Mouse (Mus musculus): ENCODE measurements around the gene Gm10100. TPM values are rescaled to one million over a fixed set of nuclear protein-coding genes. Genes with fewer than 3 reads are reported as not detected.
"Not testable (repeated sequence)": the region's sequence is repeated elsewhere in the genome, so short reads cannot be mapped to it uniquely, and the experiment has no call there.

Gm10100 gene
- polyA plus RNA-seq, 1 experiment from 2014 or later: not detected

DNA sequence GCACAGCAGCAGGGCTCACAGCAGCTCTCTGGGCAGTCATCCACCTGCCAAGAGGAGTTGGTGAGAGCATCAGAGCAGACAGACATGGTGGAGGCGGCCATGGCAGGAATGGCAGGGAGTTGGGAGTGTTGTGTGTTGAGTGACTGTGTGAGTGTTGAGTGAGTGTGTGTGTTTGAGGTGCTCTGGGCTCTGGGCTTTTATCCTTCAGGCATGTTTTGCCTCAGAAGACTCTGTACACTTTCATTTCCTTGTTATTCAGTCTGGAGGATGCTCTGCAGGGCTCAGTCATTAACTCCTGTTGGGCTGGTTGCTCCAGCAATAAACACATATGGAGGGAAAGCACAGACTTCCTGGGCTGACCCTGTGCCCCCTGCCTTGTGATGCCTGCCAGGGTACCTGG, 44.9 kb downstream of the Gm10100 start, which contains the start of gene Gm3238:
Gm3238 (minus strand) TSS at position 101 of the 400 bp plus-strand sequence.
- 60% methylated on average over 1 of the region's 1 CpGs for WGBS
- not testable (repeated sequence) for H3K4me3 ChIP-seq; H3K36me3 ChIP-seq; DNase-seq (ENCODE audit: low spot score); H3K27me3 ChIP-seq (ENCODE audit: low read depth, poor library complexity, severe bottlenecking); H3K27ac ChIP-seq (replicated peaks); H3K9me3 ChIP-seq (replicated peaks); H3K4me1 ChIP-seq

DNA sequence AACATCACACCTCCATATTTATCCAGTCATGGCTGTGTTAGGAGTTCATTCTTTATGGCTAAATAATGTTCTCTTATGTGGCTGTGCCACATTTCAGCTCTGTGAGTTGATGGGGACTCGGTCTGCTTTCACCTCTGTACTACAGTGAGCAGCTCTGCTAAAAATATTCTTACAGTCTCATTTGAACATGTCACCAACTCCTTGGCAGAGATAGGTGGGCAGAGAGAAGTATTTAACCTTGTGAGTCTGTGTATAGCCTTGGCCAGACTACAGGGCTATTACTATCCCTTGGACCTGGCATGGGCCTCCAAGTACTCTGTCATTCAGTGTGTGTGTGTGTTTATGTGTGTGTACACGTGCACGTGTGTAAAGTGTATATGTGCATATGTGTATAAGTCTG, 45.9 kb downstream of the Gm10100 start:
- not testable (repeated sequence) for H3K27me3 ChIP-seq (ENCODE audit: low read depth, poor library complexity, severe bottlenecking); H3K4me1 ChIP-seq; H3K36me3 ChIP-seq; H3K4me3 ChIP-seq; H3K27ac ChIP-seq (replicated peaks); H3K9me3 ChIP-seq (replicated peaks); DNase-seq (ENCODE audit: low spot score)
- 83% methylated on average over 2 of the region's 3 CpGs for WGBS

Other genes starting within 250 kb of the Gm10100 start
- 42.3 and 45.2 TPM in 2 replicates for gene Fam207a, start 210.7 kb upstream of the Gm10100 start, polyA plus RNA-seq (2016; fragmentation: Nextera tagmentation; extraction: Ambion mirVana)
- gene Itgb2, start 196.2 kb upstream of the Gm10100 start, polyA plus RNA-seq (2016; fragmentation: Nextera tagmentation; extraction: Ambion mirVana): 0.84 and 1.2 TPM in 2 replicates
- 67.0 and 69.9 TPM in 2 replicates for gene Pttg1ip, start 144.8 kb upstream of the Gm10100 start, polyA plus RNA-seq (2016; fragmentation: Nextera tagmentation; extraction: Ambion mirVana)
- 403 and 425 TPM in 2 replicates for gene Sumo3, start 120.4 kb upstream of the Gm10100 start, polyA plus RNA-seq (2016; fragmentation: Nextera tagmentation; extraction: Ambion mirVana)
- 2.2 and 2.4 TPM in 2 replicates for gene Gm49325, start 120.3 kb upstream of the Gm10100 start, polyA plus RNA-seq (2016; fragmentation: Nextera tagmentation; extraction: Ambion mirVana)
- 104 and 107 TPM in 2 replicates for gene Ube2g2, start 104.2 kb upstream of the Gm10100 start, polyA plus RNA-seq (2016; fragmentation: Nextera tagmentation; extraction: Ambion mirVana)
- 0.84 and 0.97 TPM in 2 replicates for gene Tspear, start 39.9 kb upstream of the Gm10100 start, polyA plus RNA-seq (2016; fragmentation: Nextera tagmentation; extraction: Ambion mirVana)
- gene Gm19402, start 35.7 kb upstream of the Gm10100 start, polyA plus RNA-seq (2016; fragmentation: Nextera tagmentation; extraction: Ambion mirVana): not detected in 2 replicates
- gene Gm9508, start 29.3 kb upstream of the Gm10100 start, polyA plus RNA-seq (2016; fragmentation: Nextera tagmentation; extraction: Ambion mirVana): not detected in 2 replicates
- gene Gm10272, start 19.9 kb upstream of the Gm10100 start, polyA plus RNA-seq (2016; fragmentation: Nextera tagmentation; extraction: Ambion mirVana): not detected in 2 replicates
- gene Gm10024, start 15.0 kb upstream of the Gm10100 start, polyA plus RNA-seq (2016; fragmentation: Nextera tagmentation; extraction: Ambion mirVana): not detected in 2 replicates
- gene Gm10142, start 10.7 kb upstream of the Gm10100 start, polyA plus RNA-seq (2016; fragmentation: Nextera tagmentation; extraction: Ambion mirVana): not detected in 2 replicates
- not detected in 2 replicates for gene Krtap12-1, start 5.9 kb upstream of the Gm10100 start, polyA plus RNA-seq (2016; fragmentation: Nextera tagmentation; extraction: Ambion mirVana)
- gene Gm18596, start 16.2 kb downstream of the Gm10100 start, polyA plus RNA-seq (2016; fragmentation: Nextera tagmentation; extraction: Ambion mirVana): not detected in 2 replicates
- gene Gm9736, start 24.9 kb downstream of the Gm10100 start, polyA plus RNA-seq (2016; fragmentation: Nextera tagmentation; extraction: Ambion mirVana): not detected in 2 replicates
- gene Gm3233, start 33.2 kb downstream of the Gm10100 start, polyA plus RNA-seq (2016; fragmentation: Nextera tagmentation; extraction: Ambion mirVana): not detected in 2 replicates
- gene Gm3238, start 44.8 kb downstream of the Gm10100 start, polyA plus RNA-seq (2016; fragmentation: Nextera tagmentation; extraction: Ambion mirVana): not detected in 2 replicates
- not detected in 2 replicates for gene Gm7138, start 50.5 kb downstream of the Gm10100 start, polyA plus RNA-seq (2016; fragmentation: Nextera tagmentation; extraction: Ambion mirVana)
- not detected in 2 replicates for gene Gm3250, start 56.1 kb downstream of the Gm10100 start, polyA plus RNA-seq (2016; fragmentation: Nextera tagmentation; extraction: Ambion mirVana)
- not detected in 2 replicates for gene Gm7137, start 61.7 kb downstream of the Gm10100 start, polyA plus RNA-seq (2016; fragmentation: Nextera tagmentation; extraction: Ambion mirVana)
- gene Gm9639, start 68.6 kb downstream of the Gm10100 start, polyA plus RNA-seq (2016; fragmentation: Nextera tagmentation; extraction: Ambion mirVana): not detected in 2 replicates
- not detected in 2 replicates for gene Gm19668, start 72.6 kb downstream of the Gm10100 start, polyA plus RNA-seq (2016; fragmentation: Nextera tagmentation; extraction: Ambion mirVana)
- not detected in 2 replicates for gene Gm9507, start 85.4 kb downstream of the Gm10100 start, polyA plus RNA-seq (2016; fragmentation: Nextera tagmentation; extraction: Ambion mirVana)
- gene Gm2696, start 88.2 kb downstream of the Gm10100 start, polyA plus RNA-seq (2016; fragmentation: Nextera tagmentation; extraction: Ambion mirVana): not detected in 2 replicates
- gene Krtap10-4, start 100.6 kb downstream of the Gm10100 start, polyA plus RNA-seq (2016; fragmentation: Nextera tagmentation; extraction: Ambion mirVana): not detected in 2 replicates
- gene Krtap10-10, start 109.5 kb downstream of the Gm10100 start, polyA plus RNA-seq (2016; fragmentation: Nextera tagmentation; extraction: Ambion mirVana): not detected in 2 replicates
- not detected in 2 replicates for gene Gm36176, start 120.3 kb downstream of the Gm10100 start, polyA plus RNA-seq (2016; fragmentation: Nextera tagmentation; extraction: Ambion mirVana)
- gene Gm10318, start 126.4 kb downstream of the Gm10100 start, polyA plus RNA-seq (2016; fragmentation: Nextera tagmentation; extraction: Ambion mirVana): not detected in 2 replicates
- gene Gm3285, start 135.5 kb downstream of the Gm10100 start, polyA plus RNA-seq (2016; fragmentation: Nextera tagmentation; extraction: Ambion mirVana): not detected in 2 replicates
- gene Lrrc3, start 176.1 kb downstream of the Gm10100 start, polyA plus RNA-seq (2016; fragmentation: Nextera tagmentation; extraction: Ambion mirVana): 2.3 and 3.2 TPM in 2 replicates
- gene Trpm2, start 244.1 kb downstream of the Gm10100 start, polyA plus RNA-seq (2016; fragmentation: Nextera tagmentation; extraction: Ambion mirVana): 0.84 and 0.88 TPM in 2 replicates

Measured in midbrain, embryonic 10.5 days (tissue).